Comparison of ENCODE assay signal across 25 mouse cellular contexts in the genomic region with DNA sequence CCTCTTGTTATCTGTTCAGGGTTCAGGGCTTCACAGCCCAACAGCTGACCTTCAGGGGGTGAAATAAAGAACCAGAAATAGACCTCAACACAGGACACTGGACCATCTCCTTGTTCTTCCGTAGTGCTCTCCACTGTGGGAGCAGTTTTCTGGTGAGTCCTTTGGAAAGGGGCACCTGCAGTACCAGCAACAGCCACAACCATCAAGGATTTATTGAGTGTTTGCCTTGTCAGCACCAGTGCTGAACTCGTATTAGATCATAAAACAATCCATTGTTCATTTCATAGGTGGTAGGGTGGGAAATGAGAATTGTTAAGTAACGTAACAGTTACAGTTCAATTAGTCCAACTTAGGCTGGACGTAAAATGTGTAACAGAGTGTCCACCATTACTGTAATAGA.
DNase-seq lines count a peak whose midpoint lies in the region; ATAC-seq and TF ChIP-seq lines count a peak whose summit lies in the region.
"Had no signal": no experiment of that assay in that cellular context is flagged by ENCODE, and none has a peak within 500 bp of the region (broad histone marks: within the 10 kb centered on the region; RNA-seq: fewer than 3 reads in every experiment).

No protein-coding gene starts in this region.

- no peaks in the 10 kb centered on the region for H3K4me1 ChIP-seq in forebrain, postnatal 0 days (ENCODE audit: insufficient read depth)
- H3K4me1 ChIP-seq in forebrain, embryonic 16.5 days (replicated peaks; ENCODE audit: control insufficient read depth, insufficient read depth, low read length): no peaks in the 10 kb centered on the region
- H3K4me1 ChIP-seq in kidney, postnatal 0 days (replicated peaks; ENCODE audit: insufficient read depth, low read length): no peaks in the 10 kb centered on the region
- no peaks in the 10 kb centered on the region for H3K4me1 ChIP-seq in kidney, embryonic 15.5 days
- H3K4me1 ChIP-seq in E14TG2a.4 (replicated peaks; ENCODE audit: low read depth, low read length): no peaks in the 10 kb centered on the region
- no peaks in the 10 kb centered on the region for H3K4me1 ChIP-seq in cortical plate, adult 2 months (ENCODE audit: control insufficient read depth, insufficient read depth, low read length)
- H3K4me1 ChIP-seq: embryonic facial prominence, embryonic 15.5 days; limb, embryonic 12.5 days; liver, embryonic 12.5 days; stomach, embryonic 15.5 days had no signal

- no peak for TF ChIP-seq POLR2A in cortical plate, adult 2 months (IDR thresholded peaks at IDR 0.05; ENCODE audit: extremely low read depth, insufficient read depth, low read length)

- TF ChIP-seq CTCF in forebrain, postnatal 0 days (IDR thresholded peaks at IDR 0.05; ENCODE audit: low read depth): peak; percentile 42; the same call in 1 of the 2 replicates
- peak; percentile 21; the same call in 1 of the 2 replicates for TF ChIP-seq CTCF in kidney, postnatal 0 days (IDR thresholded peaks at IDR 0.05; ENCODE audit: low read depth)
- TF ChIP-seq CTCF in E14TG2a.4 (conservative IDR thresholded peaks at IDR 0.05; ENCODE audit: low read length): peak; percentile 24; the same call in 1 of the 2 replicates
- TF ChIP-seq CTCF in cortical plate, adult 2 months (IDR thresholded peaks at IDR 0.05; ENCODE audit: extremely low read depth, insufficient read depth, low read length): 0 out of 2 replicates have a peak, but pooled peaks have one; percentile 3

- H3K4me3 ChIP-seq in forebrain, postnatal 0 days (ENCODE audit: low read depth, low read length): no peak overlapping the region
- H3K4me3 ChIP-seq in forebrain, embryonic 16.5 days (replicated peaks; ENCODE audit: low read length): no peak overlapping the region
- H3K4me3 ChIP-seq in kidney, postnatal 0 days (replicated peaks; ENCODE audit: low read depth, low read length): no peak overlapping the region
- no peak overlapping the region for H3K4me3 ChIP-seq in kidney, embryonic 15.5 days (replicated peaks)
- no peak overlapping the region for H3K4me3 ChIP-seq in E14TG2a.4 (replicated peaks; ENCODE audit: low read length)
- no peak overlapping the region for H3K4me3 ChIP-seq in cortical plate, adult 2 months (ENCODE audit: insufficient read depth, low read length)
- H3K4me3 ChIP-seq: embryonic facial prominence, embryonic 15.5 days; limb, embryonic 12.5 days; liver, embryonic 12.5 days; lung, embryonic 15.5 days; stomach, embryonic 15.5 days had no signal

- no peaks in the 10 kb centered on the region for H3K36me3 ChIP-seq in forebrain, postnatal 0 days (ENCODE audit: insufficient read depth)
- H3K36me3 ChIP-seq in forebrain, embryonic 16.5 days (ENCODE audit: control insufficient read depth, insufficient read depth): no peaks in the 10 kb centered on the region
- H3K36me3 ChIP-seq in kidney, postnatal 0 days (ENCODE audit: insufficient read depth, low read length): no peaks in the 10 kb centered on the region
- no peaks in the 10 kb centered on the region for H3K36me3 ChIP-seq in kidney, embryonic 15.5 days
- H3K36me3 ChIP-seq in E14TG2a.4 (ENCODE audit: insufficient read depth, low read length): no peaks in the 10 kb centered on the region
- H3K36me3 ChIP-seq: embryonic facial prominence, embryonic 15.5 days; limb, embryonic 12.5 days; liver, embryonic 12.5 days; lung, embryonic 15.5 days; stomach, embryonic 15.5 days had no signal

- no peaks in the 10 kb centered on the region for H3K9me3 ChIP-seq in forebrain, postnatal 0 days (ENCODE audit: low read length)
- H3K9me3 ChIP-seq in forebrain, embryonic 16.5 days (ENCODE audit: control insufficient read depth, low read length): no peaks in the 10 kb centered on the region
- no peaks in the 10 kb centered on the region for H3K9me3 ChIP-seq in kidney, postnatal 0 days (replicated peaks; ENCODE audit: low read length)
- no peaks in the 10 kb centered on the region for H3K9me3 ChIP-seq in kidney, embryonic 15.5 days (replicated peaks)
- H3K9me3 ChIP-seq in E14TG2a.4 (ENCODE audit: low read length): no peaks in the 10 kb centered on the region
- H3K9me3 ChIP-seq: embryonic facial prominence, embryonic 15.5 days; limb, embryonic 12.5 days; liver, embryonic 12.5 days; lung, embryonic 15.5 days; stomach, embryonic 15.5 days had no signal

- H3K9ac ChIP-seq in forebrain, postnatal 0 days: no peak overlapping the region
- no peak overlapping the region for H3K9ac ChIP-seq in forebrain, embryonic 16.5 days (replicated peaks; ENCODE audit: low read depth, low read length)
- no peak overlapping the region for H3K9ac ChIP-seq in kidney, postnatal 0 days (ENCODE audit: low read depth, low read length)
- no peak overlapping the region for H3K9ac ChIP-seq in kidney, embryonic 15.5 days
- H3K9ac ChIP-seq: embryonic facial prominence, embryonic 15.5 days; hindbrain, embryonic 14.5 days; limb, embryonic 12.5 days; liver, embryonic 12.5 days; lung, embryonic 15.5 days; stomach, embryonic 15.5 days had no signal

- no peak overlapping the region for H3K27ac ChIP-seq in forebrain, postnatal 0 days (ENCODE audit: low read depth, low read length)
- no peak overlapping the region for H3K27ac ChIP-seq in forebrain, embryonic 16.5 days (ENCODE audit: low read length)
- no peak overlapping the region for H3K27ac ChIP-seq in kidney, postnatal 0 days
- H3K27ac ChIP-seq in kidney, embryonic 15.5 days: no peak overlapping the region
- H3K27ac ChIP-seq in cortical plate, adult 2 months (ENCODE audit: insufficient read depth, low read length): no peak overlapping the region
- H3K27ac ChIP-seq: embryonic facial prominence, embryonic 15.5 days; hindbrain, embryonic 14.5 days; limb, embryonic 12.5 days; liver, embryonic 12.5 days; lung, embryonic 15.5 days; stomach, embryonic 15.5 days had no signal

- DNase-seq in forebrain, postnatal 0 days: no peak
- DNase-seq in kidney, postnatal 0 days (ENCODE audit: low spot score): no peak
- no peak for DNase-seq in urinary bladder, postnatal 36 days (ENCODE audit: low spot score in 2 of 2)
- no peak for DNase-seq in urinary bladder, postnatal 14 days (ENCODE audit: low spot score)
- DNase-seq: adrenal gland, postnatal 10 days; cerebellum, adult 11 months; cerebellum, postnatal 25 days; gastrocnemius, postnatal 25 days; heart, postnatal 10 days; kidney, adult 11 months; kidney, postnatal 10 days; midbrain, embryonic 14.5 days; right cerebral cortex, postnatal 25 days; thymus, adult 2 months had no signal

- no peaks in the 10 kb centered on the region for H3K27me3 ChIP-seq in forebrain, postnatal 0 days (ENCODE audit: insufficient read depth, low read length)
- H3K27me3 ChIP-seq in forebrain, embryonic 16.5 days (replicated peaks; ENCODE audit: control insufficient read depth, insufficient read depth, low read length): no peaks in the 10 kb centered on the region
- no peaks in the 10 kb centered on the region for H3K27me3 ChIP-seq in kidney, postnatal 0 days (ENCODE audit: insufficient read depth, low read length)
- H3K27me3 ChIP-seq in kidney, embryonic 15.5 days: no peaks in the 10 kb centered on the region
- no peaks in the 10 kb centered on the region for H3K27me3 ChIP-seq in E14TG2a.4 (ENCODE audit: insufficient read depth, low read length)
- H3K27me3 ChIP-seq: embryonic facial prominence, embryonic 15.5 days; limb, embryonic 12.5 days; liver, embryonic 12.5 days; lung, embryonic 15.5 days; stomach, embryonic 15.5 days had no signal

- no peak for ATAC-seq in forebrain, postnatal 0 days
- ATAC-seq in forebrain, embryonic 16.5 days: no peak
- no peak for ATAC-seq in kidney, postnatal 0 days (replicated peaks; ENCODE audit: low FRiP score, low read depth)
- no peak for ATAC-seq in kidney, embryonic 15.5 days (replicated peaks; ENCODE audit: low FRiP score)
- ATAC-seq: liver, embryonic 12.5 days had no signal

- WGBS in forebrain, postnatal 0 days: 82% methylated on average over 4 of the region's 4 CpGs
- WGBS in forebrain, embryonic 16.5 days: 85% methylated on average over 4 of the region's 4 CpGs
- WGBS in kidney, postnatal 0 days: 66% methylated on average over 4 of the region's 4 CpGs
- whole genome bisulfite sequencing in kidney, embryonic 15.5 days: 71% methylated on average over 4 of the region's 4 CpGs

- no peak overlapping the region for H3K4me2 ChIP-seq in forebrain, postnatal 0 days (ENCODE audit: low read depth)
- no peak overlapping the region for H3K4me2 ChIP-seq in forebrain, embryonic 16.5 days (ENCODE audit: low read length)
- no peak overlapping the region for H3K4me2 ChIP-seq in kidney, postnatal 0 days (ENCODE audit: low read length)
- no peak overlapping the region for H3K4me2 ChIP-seq in kidney, embryonic 15.5 days
- H3K4me2 ChIP-seq: embryonic facial prominence, embryonic 15.5 days; heart, embryonic 11.5 days; hindbrain, embryonic 14.5 days; limb, embryonic 12.5 days; liver, embryonic 12.5 days; lung, embryonic 15.5 days; stomach, embryonic 15.5 days had no signal
